Mouse (Mus musculus): ENCODE results near the gene Slc7a8. TPM values are rescaled to one million over a fixed set of nuclear protein-coding genes. Genes with fewer than 3 reads are reported as not detected.

Slc7a8 gene
- 2.8 to 7.0 TPM (median 4.5 TPM) in 3 replicates for total RNA-seq (2017)

DNA sequence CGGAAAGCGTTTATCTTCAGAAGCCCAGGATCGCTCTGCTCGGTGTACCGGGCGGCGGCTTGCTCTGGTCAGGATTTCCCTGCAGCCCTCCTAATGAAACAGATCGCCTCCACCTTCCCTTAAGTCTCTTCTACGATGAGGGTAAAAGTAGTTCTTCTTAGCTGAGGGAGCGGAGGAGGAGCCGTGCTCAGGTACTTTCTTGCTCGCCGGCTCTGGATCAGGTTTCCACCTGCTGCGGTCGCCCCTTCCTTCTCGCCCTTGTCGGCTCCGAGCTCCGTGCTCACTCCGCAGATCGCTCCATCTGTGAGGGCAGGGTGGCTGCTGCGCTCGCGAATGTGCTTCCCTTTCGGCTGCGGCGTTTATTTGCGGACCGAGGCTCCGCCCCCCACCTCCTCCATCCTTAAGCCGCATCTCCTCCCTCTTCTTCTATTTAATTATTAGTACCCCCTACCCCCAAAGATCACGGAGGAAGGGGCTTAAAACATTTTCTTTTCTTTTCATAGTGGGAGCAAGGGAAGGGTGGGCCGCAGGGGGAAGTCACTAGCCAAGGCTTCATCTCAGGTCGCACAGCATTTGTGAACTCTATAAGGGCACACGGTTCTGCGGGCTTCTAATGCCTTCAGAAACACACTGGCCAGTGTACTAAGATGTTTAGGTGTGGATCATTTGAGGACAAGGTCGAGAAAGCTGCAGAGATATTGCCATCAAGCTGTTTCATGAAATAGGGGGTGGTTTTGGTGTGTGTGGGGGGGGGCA is at the start of gene Slc7a8:
TSS of gene Slc7a8 (minus strand) at position 337 of the 756 bp plus-strand sequence.
- peak; percentile 81 for ATAC-seq (replicated peaks; ENCODE audit: insufficient number of reproducible peaks, low FRiP score, low TSS enrichment, poor library complexity, severe bottlenecking)

DNA sequence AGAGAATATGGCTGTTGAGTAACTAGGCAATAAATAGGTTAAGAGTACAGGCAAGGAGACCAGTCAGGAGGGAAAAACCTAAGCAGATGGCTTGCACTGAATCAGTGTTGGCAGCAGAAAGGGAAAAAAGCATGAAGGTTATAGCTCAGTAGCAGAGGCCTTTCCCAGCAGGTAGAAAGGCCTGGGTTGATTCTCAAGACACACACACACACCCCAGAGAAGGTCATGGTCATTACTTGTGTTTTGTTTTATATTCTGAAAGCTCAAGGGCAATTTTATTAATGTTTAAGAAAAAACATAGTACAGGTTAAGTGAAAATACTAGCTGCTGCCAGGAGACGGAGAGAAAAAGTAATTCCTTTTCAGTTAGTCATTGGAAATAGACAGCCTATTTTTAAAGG is 42.0 kb upstream of the Slc7a8 start:
- ATAC-seq (replicated peaks; ENCODE audit: insufficient number of reproducible peaks, low FRiP score, low TSS enrichment, poor library complexity, severe bottlenecking) = no peak

DNA sequence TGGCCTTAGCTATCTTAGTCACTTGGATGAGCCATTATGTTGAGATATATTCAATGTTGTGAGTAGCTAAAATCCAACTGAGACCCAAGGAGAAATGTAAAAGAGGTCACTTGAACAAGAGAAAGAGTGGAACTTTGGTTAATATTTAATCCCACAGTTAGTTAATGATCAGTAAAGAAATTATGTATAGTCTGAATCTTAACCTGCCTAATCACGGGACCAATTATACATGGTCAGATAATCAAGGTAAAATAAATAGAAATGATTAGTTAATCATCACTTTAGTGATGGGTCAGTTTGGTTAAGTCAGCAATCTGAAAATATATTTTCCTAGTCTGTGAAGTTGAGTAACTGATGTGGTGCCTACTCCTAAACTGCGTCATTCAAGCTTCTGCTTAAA is 40.6 kb upstream of the Slc7a8 start:
- ATAC-seq (replicated peaks; ENCODE audit: insufficient number of reproducible peaks, low FRiP score, low TSS enrichment, poor library complexity, severe bottlenecking) = no peak

DNA sequence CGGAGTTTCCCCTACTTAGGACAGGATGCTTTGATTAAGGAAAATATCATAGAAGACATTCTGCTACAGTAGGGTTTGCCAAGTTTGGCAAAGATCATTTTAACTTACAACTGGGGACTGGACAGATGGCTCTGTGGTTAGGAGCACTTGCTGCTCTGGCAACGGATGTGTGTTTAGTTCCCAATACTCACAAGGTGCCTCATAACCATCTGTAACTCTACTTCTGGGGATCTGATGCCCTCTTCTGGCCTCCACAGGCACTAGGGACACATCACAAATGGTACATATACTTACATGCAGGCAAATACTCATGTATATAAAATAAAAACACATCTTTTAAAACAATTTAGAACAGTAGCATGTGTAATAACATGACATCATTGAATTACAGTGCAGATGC is 36.0 kb upstream of the Slc7a8 start:
- no peak for ATAC-seq (replicated peaks; ENCODE audit: insufficient number of reproducible peaks, low FRiP score, low TSS enrichment, poor library complexity, severe bottlenecking)

DNA sequence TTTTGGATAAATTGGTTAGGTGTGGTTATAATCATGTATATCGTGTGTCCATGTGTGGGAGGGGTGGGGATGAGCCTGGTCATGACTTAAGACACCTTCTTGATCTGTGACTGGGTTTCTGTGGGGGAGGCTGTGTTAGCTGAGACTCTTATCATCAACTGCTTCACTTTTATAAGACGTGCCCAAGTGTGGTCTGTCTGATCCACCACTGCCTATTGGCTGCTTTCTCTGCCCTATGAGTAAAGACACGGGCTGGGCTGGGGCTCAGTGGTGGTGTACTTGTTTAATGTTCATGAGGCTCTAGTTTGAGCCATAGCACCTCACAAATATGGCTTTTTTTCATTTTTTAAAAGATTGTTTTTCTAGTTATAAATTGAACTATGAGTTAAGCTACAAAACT is 34.0 kb upstream of the Slc7a8 start:
- no peak for ATAC-seq (replicated peaks; ENCODE audit: insufficient number of reproducible peaks, low FRiP score, low TSS enrichment, poor library complexity, severe bottlenecking)

DNA sequence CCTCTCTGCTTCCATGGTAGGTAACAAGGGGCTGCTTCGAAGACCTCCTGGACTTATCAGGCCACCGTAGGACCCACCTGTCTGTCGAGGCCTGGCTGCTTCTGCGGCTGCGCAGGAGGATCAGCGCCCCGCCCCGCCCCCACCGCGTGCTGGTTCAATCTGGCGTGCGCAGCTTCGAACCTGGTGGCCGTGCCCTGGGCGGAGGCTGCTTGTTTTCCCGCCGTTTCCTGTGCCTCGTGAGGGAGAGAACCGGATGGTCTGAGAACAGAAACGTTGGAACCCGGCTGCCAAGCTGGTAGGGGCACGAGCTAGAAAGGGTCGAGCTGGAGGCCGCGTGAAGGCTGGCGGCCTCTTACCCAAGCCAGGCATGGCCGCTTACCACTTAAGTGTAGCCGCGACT is 32.2 kb upstream of the Slc7a8 start, which contains the start of gene Rnf212b:
TSS of gene Rnf212b (plus strand) at position 151 of the 400 bp plus-strand sequence.
- ATAC-seq (replicated peaks; ENCODE audit: insufficient number of reproducible peaks, low FRiP score, low TSS enrichment, poor library complexity, severe bottlenecking) = no peak

DNA sequence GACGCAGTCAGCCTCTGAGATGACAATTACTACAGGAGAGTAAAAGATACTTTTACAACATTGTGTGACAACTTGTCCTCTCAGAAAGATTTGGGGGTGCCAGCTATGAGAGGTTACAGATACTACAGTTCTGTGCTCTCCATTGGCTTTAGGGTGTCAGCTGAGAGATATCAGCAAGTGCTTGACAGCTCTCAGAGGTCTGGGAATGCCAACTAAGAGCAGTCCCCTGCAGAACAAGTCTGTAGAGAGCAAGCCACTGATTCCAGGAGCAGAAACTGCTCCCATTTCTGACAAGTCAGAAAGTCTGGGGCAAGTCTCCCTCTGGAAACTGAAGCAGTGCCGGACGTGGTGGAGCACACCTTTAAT is 27.9 kb upstream of the Slc7a8 start:
- no peak for ATAC-seq (replicated peaks; ENCODE audit: insufficient number of reproducible peaks, low FRiP score, low TSS enrichment, poor library complexity, severe bottlenecking)

DNA sequence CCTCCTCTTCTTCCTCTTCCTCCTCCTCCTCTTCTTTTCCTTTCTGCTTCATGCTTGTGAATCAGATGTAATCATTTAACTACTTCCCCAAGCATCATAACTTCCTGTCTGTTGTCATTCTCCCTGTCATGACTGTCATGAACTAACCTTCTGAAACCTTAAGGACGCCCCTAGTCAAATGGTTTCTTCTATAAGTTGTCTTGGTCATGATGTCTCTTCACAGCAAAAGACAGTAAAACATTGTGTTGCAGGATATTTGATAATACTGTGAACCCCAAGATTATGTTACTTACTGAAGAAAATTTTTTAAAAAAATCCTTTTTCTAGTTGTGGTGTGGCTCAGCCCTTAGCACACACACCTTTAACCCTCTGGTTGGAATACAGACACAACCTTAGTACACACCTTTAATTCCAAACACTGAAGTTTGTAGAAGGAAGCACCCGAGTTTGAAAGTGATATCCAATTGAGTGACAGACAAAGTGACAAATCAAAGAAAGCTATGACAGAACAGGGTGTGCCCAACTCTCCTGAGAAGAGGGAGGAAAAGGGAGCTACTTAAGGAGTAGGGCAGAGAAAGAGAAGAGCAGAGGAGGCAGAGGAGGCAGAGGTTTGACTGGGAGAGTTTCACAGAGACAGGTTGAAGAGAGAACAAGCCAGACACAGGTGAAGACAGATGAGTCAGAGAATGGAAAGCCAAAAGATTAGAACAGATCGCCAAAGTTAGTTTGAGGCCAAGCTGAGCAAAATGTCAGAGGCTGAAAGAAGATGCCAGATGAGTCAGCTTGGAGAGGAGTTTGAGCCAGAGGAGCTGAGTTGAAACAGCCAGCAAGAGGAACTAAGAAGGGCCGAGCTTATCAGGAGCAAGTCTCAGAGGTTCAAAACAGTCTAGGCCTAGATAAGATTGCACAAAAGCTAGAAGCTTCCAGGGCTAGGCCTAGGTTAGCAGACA is 27.2 kb upstream of the Slc7a8 start:
- ATAC-seq (replicated peaks; ENCODE audit: insufficient number of reproducible peaks, low FRiP score, low TSS enrichment, poor library complexity, severe bottlenecking) = no peak

DNA sequence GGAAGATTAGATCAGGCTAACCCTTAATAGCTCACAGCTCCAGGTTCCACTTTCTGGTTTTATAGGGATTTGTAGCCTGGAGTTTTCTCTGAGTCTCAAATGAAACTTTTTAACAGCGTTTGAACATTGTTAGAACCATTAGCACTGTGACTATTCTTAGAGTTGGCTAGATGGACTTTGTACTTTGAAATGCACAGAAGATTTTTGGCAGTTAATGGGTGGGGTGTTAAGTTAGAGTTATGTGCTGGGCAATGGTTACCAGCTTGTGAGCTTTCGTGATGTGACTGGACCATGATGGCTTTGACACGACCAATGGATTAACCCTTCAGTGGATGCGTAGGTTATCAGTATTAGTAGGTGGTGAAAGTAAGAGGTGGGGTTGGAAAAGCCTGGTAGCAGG is 24.4 kb upstream of the Slc7a8 start:
- no peak for ATAC-seq (replicated peaks; ENCODE audit: insufficient number of reproducible peaks, low FRiP score, low TSS enrichment, poor library complexity, severe bottlenecking)

DNA sequence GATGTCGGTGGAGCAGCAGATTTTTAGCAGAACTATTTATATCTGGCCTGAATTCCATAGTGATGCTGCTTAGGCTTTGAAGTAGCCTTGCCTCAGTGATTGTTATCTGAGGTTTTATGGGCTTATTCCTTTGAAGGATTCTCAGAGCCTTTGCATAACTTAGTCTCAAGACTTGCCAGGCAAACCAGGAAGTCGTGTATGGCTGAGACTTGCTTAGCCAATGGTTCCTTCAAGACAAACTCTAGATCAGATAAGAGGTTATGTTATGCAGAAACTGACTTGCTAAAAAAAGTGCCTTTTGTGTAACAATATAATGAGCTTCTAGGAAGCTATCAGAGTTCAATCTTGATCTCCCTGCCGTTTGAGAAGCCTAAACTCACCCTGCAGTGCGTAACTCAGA is 20.7 kb upstream of the Slc7a8 start:
- ATAC-seq (replicated peaks; ENCODE audit: insufficient number of reproducible peaks, low FRiP score, low TSS enrichment, poor library complexity, severe bottlenecking) = no peak

DNA sequence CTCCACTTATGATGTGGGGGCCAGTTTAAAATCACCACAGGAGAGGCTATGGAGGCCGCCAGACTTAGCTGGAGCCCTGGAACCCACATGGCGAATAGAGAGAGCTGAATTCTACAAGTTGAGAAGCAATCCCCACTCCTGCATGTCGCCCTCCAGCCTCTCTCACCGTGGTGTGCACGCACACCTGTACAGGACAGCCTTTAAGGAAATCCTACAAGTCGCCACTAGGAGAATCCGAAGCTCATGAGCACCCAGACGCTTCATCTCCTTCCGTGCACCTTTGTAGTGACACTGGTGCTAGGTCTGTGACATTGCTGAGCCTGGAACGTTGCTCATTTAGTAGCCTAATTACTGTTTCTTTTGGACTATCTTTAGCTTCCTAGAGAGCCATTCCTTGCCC is 17.9 kb upstream of the Slc7a8 start:
- no peak for ATAC-seq (replicated peaks; ENCODE audit: insufficient number of reproducible peaks, low FRiP score, low TSS enrichment, poor library complexity, severe bottlenecking)

DNA sequence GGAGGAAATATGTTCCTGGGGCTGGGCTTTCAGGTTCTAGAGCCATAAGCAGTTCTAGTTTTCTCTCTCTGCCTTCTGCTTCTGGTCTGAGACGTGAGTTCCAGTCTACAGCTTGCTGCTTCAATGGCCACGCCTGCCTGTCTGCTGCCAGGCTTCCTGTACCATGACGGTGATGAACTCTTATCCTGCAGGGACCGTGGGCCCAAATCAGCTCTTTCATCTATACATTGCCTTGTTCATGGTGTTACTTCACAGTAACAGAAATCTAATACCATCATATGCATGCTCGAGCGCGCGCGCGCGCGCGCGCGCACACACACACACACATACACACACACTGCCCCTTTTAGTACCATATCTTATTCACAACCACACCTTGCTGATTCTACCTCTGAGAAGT is 15.0 kb upstream of the Slc7a8 start:
- ATAC-seq (replicated peaks; ENCODE audit: insufficient number of reproducible peaks, low FRiP score, low TSS enrichment, poor library complexity, severe bottlenecking) = no peak

DNA sequence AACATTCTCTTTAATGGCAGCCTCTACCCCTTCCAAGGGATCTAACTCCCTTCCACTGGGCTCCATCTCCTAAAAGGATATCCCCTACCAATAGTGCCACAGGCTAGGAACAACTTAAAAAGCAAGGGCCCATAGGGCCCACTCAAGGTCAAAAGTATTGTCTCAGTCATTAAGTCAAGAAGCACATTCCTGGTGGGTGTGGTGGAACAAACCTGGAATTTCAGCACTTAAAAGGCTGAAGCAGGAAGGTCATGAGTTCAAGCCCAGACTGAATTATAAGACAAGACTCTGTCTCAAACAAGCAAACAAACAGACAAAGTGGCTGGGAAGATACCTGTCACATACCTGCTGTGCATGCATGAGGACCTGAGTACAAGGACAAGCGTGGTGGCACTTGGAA is 14.2 kb upstream of the Slc7a8 start:
- ATAC-seq (replicated peaks; ENCODE audit: insufficient number of reproducible peaks, low FRiP score, low TSS enrichment, poor library complexity, severe bottlenecking) = no peak

DNA sequence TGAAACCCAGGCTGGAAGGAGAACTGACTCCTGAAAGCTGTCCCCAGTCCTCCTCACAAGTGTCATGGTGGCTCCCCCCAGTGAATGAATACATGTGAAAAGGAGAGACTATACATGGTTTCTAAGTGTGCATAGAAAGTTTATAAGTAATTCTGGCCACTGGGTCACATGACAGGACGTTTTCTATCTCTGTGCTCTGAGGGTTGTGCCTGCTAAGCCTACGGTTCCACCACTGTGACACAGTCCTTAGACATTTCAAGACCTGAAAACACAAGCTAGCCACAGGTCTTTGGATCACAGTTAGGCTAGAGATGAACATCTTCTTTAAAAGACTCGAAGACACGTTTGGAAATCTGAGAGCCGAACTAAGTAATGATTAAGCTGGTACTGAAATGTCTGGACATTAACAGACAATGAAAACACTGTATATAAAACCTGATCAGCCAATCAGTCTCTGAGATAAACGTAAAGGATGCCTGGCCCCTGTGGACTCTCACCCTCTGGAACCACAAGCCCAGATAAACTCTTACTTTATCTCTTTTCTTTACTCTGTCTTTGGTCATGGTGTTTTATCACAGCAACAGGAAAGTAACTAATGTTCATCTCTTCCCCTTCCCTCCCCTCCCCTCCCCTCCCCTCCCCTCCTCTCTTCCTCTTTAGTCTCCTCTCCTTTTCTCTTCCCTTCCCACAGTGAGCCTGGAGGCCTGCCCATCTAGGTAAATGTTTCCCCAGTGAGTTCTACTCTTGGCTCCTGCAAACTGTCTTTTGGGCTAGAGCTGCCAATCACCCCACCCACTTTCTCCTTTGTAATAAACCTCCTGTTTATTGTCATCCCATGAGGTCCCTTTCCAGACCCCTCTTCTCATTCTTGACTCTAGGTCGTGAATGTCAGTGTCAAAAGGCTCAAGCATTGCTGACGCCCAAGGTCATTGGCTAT is 12.4 kb upstream of the Slc7a8 start:
- ATAC-seq (replicated peaks; ENCODE audit: insufficient number of reproducible peaks, low FRiP score, low TSS enrichment, poor library complexity, severe bottlenecking) = no peak

DNA sequence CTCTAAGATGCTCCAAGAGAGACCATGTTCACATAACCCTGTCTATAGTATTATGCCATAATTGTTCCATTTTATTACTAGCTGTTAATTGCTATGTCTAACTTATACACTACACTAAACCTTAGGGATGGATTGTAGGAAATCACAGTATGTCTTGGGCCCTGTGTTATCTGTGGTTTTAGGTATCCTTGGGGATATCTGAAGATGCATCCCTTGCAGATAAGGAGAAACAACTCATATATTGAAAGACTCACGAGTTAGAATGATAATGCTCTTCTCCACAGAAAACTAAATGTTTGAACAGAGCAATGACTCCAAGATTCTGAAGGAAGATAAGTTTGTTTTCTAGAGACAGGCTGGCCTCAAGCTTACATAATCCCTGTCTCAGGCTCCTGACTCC is 11.6 kb upstream of the Slc7a8 start:
- ATAC-seq (replicated peaks; ENCODE audit: insufficient number of reproducible peaks, low FRiP score, low TSS enrichment, poor library complexity, severe bottlenecking) = no peak

DNA sequence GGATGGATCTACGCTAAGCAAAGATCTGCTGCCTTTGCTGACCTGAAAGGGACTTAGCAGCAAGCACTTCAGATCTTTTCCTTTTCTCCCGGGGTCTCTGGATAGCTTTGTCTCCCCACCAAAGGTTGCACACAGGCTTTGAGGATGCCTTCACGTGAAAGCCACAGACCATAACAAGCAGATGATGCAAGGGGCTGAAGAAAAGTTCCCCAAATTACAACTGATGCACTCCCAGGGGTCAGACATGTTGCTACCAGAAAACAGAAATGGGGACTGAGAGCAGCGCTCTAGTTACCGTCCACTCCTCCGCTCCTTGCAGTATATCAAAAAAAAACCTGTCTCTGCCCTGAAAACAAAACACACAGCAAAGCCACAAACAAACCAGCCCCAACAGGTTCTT is 10.4 kb upstream of the Slc7a8 start:
- ATAC-seq (replicated peaks; ENCODE audit: insufficient number of reproducible peaks, low FRiP score, low TSS enrichment, poor library complexity, severe bottlenecking) = no peak

DNA sequence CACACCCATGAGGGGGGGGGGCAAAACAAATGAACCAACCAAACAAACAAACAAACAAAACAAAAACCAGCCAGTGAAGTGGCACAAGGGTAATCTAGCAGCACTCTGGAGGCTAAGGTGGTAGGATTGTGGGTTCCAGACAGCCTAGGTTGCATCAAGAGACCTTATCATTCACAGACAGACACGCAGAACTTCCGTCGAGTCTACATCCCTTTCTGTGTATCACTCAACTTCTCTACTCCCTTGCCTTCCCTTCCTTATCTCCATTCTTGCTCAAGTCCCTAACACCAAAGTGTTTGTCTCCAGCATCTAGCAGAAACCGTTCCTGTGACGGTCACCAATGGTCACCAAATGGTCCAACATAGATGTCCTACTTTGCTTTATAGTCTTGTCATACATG is 6.5 kb upstream of the Slc7a8 start:
- no peak for ATAC-seq (replicated peaks; ENCODE audit: insufficient number of reproducible peaks, low FRiP score, low TSS enrichment, poor library complexity, severe bottlenecking)

DNA sequence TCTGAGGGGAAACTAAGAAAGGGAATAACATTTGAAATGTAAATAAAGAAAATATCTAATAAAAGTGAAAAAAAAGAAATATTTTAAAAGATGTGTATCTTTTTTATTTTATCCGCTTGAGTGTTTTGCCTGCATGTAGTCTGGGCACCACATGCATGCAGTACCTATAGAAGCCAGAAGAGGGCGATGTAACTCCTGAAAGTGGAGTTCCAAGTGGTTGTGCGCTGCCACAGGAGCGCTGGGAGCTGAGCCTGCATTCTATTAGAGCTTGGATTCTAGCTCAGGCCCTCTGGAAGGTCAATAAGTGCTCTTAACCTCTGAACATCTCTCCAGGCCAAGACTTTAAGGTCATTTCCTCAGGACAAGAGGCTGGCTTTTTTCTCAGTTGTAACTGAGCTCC is 5.5 kb upstream of the Slc7a8 start:
- no peak for ATAC-seq (replicated peaks; ENCODE audit: insufficient number of reproducible peaks, low FRiP score, low TSS enrichment, poor library complexity, severe bottlenecking)

DNA sequence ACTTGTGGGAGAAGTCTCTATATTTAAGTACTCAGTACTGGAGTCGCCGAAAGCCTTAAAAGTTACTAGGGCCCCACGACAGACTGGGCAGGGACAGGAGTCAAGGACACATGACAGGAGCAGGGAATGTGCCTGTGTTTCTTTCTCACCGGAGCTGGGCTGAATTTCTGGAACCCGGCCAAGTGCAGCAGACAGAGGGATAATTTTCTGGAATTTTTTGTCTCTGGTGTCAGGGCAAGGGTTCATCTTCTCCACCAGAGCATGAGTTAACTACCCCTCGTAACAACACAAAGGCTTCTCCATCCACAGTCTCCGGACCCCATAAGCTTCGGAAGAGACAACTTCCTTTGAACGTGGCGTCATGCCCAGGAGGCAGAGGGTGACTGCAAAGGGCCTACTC is 4.7 kb upstream of the Slc7a8 start:
- ATAC-seq (replicated peaks; ENCODE audit: insufficient number of reproducible peaks, low FRiP score, low TSS enrichment, poor library complexity, severe bottlenecking) = no peak

Data from monocyte, adult 5-6 weeks (primary cell).